ENCODE assay signal across 28 mouse cellular contexts in genomic region chr14:80232066-80232465, GRCm38 (mm10).
"Had no signal": no experiment of that assay in that cellular context is flagged by ENCODE, and none has a peak within 500 bp of the region (broad histone marks: within the 10 kb centered on the region; RNA-seq: fewer than 3 reads in every experiment).

No protein-coding gene starts in this region.

- H3K4me3 ChIP-seq: embryonic facial prominence, embryonic 10.5 days; embryonic facial prominence, embryonic 12.5 days; embryonic facial prominence, embryonic 13.5 days; embryonic facial prominence, embryonic 15.5 days; erythroblast, embryonic 14.5 days; forebrain, embryonic 10.5 days; forebrain, embryonic 12.5 days; forebrain, embryonic 13.5 days; forebrain, embryonic 15.5 days; gastrocnemius, adult 2 months; heart, adult 2 months had no signal

- DNase-seq: cerebellum, adult 8-10 months; cerebellum, adult 9-10 months; cerebellum, adult 9-11 months; cerebellum, postnatal 10 days; cerebellum, postnatal 14 days; cerebellum, postnatal 25 days; cerebellum, postnatal 36 days; embryo, embryonic 11 days; forebrain, postnatal 0 days; gastrocnemius, adult 2 months; gastrocnemius, postnatal 10 days; gastrocnemius, postnatal 14 days; gastrocnemius, postnatal 25 days; gastrocnemius, postnatal 36 days; heart, adult 11 months; heart, adult 18-20 months; heart, adult 2 months had no signal

- ATAC-seq: forebrain, embryonic 13.5 days; forebrain, embryonic 14.5 days; forebrain, embryonic 15.5 days; forebrain, embryonic 16.5 days; forebrain, postnatal 0 days had no signal

- H3K27ac ChIP-seq: embryonic facial prominence, embryonic 10.5 days; embryonic facial prominence, embryonic 12.5 days; embryonic facial prominence, embryonic 13.5 days; embryonic facial prominence, embryonic 15.5 days; forebrain, embryonic 10.5 days; forebrain, embryonic 12.5 days; forebrain, embryonic 13.5 days; forebrain, embryonic 15.5 days; gastrocnemius, adult 2 months; heart, adult 2 months had no signal

- H3K4me2 ChIP-seq: embryonic facial prominence, embryonic 12.5 days; embryonic facial prominence, embryonic 13.5 days; embryonic facial prominence, embryonic 15.5 days; forebrain, embryonic 12.5 days; forebrain, embryonic 13.5 days; forebrain, embryonic 15.5 days had no signal

- H3K4me1 ChIP-seq: embryonic facial prominence, embryonic 10.5 days; embryonic facial prominence, embryonic 12.5 days; embryonic facial prominence, embryonic 13.5 days; embryonic facial prominence, embryonic 15.5 days; forebrain, embryonic 10.5 days; forebrain, embryonic 12.5 days; forebrain, embryonic 13.5 days; forebrain, embryonic 15.5 days had no signal

- H3K9ac ChIP-seq: embryonic facial prominence, embryonic 12.5 days; embryonic facial prominence, embryonic 13.5 days; embryonic facial prominence, embryonic 15.5 days; forebrain, embryonic 12.5 days; forebrain, embryonic 13.5 days; forebrain, embryonic 15.5 days; forebrain, postnatal 0 days had no signal

- H3K36me3 ChIP-seq: embryonic facial prominence, embryonic 10.5 days; embryonic facial prominence, embryonic 12.5 days; embryonic facial prominence, embryonic 13.5 days; embryonic facial prominence, embryonic 15.5 days; forebrain, embryonic 10.5 days; forebrain, embryonic 12.5 days; forebrain, embryonic 15.5 days had no signal

- H3K9me3 ChIP-seq: embryonic facial prominence, embryonic 10.5 days; embryonic facial prominence, embryonic 12.5 days; embryonic facial prominence, embryonic 13.5 days; embryonic facial prominence, embryonic 15.5 days; forebrain, embryonic 10.5 days; forebrain, embryonic 12.5 days; forebrain, embryonic 13.5 days; forebrain, embryonic 15.5 days had no signal

- H3K27me3 ChIP-seq: embryonic facial prominence, embryonic 12.5 days; embryonic facial prominence, embryonic 13.5 days; embryonic facial prominence, embryonic 15.5 days; forebrain, embryonic 12.5 days; forebrain, embryonic 13.5 days; forebrain, embryonic 15.5 days had no signal
